8 mouse cellular contexts compared by ENCODE assay signal in the genomic region with DNA sequence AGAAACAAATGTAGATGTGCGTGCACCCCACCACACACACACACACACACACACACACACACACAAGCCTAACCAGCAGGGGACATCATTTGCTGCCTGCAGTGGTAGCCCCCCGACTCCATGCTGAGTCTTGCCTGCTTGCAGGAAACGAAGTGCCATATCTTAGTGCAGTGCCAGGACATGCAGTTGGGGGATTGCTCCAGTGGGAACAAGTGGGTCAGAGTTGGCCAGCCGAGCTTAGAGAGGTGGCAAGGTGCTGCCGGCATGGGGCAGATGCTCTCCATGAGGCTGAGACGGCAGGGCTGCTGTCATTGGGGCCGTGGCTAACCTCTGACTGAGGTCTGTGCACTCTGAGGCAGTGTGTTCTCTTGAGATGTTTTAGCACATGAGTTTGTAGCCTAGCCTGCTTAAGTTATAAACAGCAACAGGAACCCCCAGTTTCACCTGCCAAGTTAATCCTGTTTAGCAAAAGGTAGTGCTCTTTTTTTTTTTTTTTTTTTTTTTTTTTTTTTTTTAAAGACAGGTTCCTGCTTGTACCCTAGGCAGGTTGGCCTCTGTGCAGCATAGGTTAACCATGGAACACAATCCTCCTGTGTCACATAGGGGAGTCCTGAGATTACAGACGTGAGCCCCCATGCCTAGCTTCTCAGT. TPM values are rescaled to one million over a fixed set of nuclear protein-coding genes. Genes with fewer than 3 reads are reported as not detected.
DNase-seq lines count a peak whose midpoint lies in the region; ATAC-seq and TF ChIP-seq lines count a peak whose summit lies in the region.

No protein-coding gene starts in this region.

- no peak for DNase-seq in layer of hippocampus, adult 2 months (ENCODE audit: low spot score in 2 of 2)
- no peak for DNase-seq in layer of hippocampus, adult 8-10 months (ENCODE audit: low spot score in 2 of 2)
- DNase-seq in frontal cortex, postnatal 10 days (ENCODE audit: low spot score in 2 of 2), result no peak
- DNase-seq in right cerebral cortex, postnatal 14 days, result no peak
- DNase-seq in adrenal gland, postnatal 10 days, result no peak

- peak overlapping the region; percentile 99 for H3K27ac ChIP-seq in layer of hippocampus, adult 2 months
- H3K27ac ChIP-seq in embryonic facial prominence, embryonic 12.5 days, result no peak overlapping the region
- no peak overlapping the region for H3K27ac ChIP-seq in hindbrain, embryonic 15.5 days (replicated peaks)
- no peak overlapping the region for H3K27ac ChIP-seq in neural tube, embryonic 12.5 days

- H3K4me1 ChIP-seq in embryonic facial prominence, embryonic 12.5 days, result peaks cover 55% of the 10 kb centered on the region
- peaks cover 61% of the 10 kb centered on the region for H3K4me1 ChIP-seq in hindbrain, embryonic 15.5 days (replicated peaks)
- H3K4me1 ChIP-seq in neural tube, embryonic 12.5 days, result peaks cover 38% of the 10 kb centered on the region

- 71% methylated on average over 8 of the region's 8 CpGs for WGBS in embryonic facial prominence, embryonic 12.5 days
- 61% methylated on average over 8 of the region's 8 CpGs for WGBS in hindbrain, embryonic 15.5 days
- 69% methylated on average over 8 of the region's 8 CpGs for WGBS in neural tube, embryonic 12.5 days

- TF ChIP-seq CTCF in layer of hippocampus, adult 2 months (conservative IDR thresholded peaks at IDR 0.05), result no peak

- H3K36me3 ChIP-seq in embryonic facial prominence, embryonic 12.5 days, result 0 out of 2 replicates have a peak, but pooled peaks cover 9% of the 10 kb centered on the region
- H3K36me3 ChIP-seq in hindbrain, embryonic 15.5 days, result no peaks in the 10 kb centered on the region
- H3K36me3 ChIP-seq in neural tube, embryonic 12.5 days, result no peaks in the 10 kb centered on the region

- H3K4me2 ChIP-seq in embryonic facial prominence, embryonic 12.5 days (replicated peaks), result peak overlapping the region; percentile 92
- H3K4me2 ChIP-seq in hindbrain, embryonic 15.5 days, result peak overlapping the region; percentile 75
- peak overlapping the region; percentile 88 for H3K4me2 ChIP-seq in neural tube, embryonic 12.5 days (replicated peaks)

- H3K4me3 ChIP-seq in layer of hippocampus, adult 2 months, result peak overlapping the region; percentile 78
- 0 out of 2 replicates have a peak overlapping the region, but pooled peaks have one; percentile 9 for H3K4me3 ChIP-seq in embryonic facial prominence, embryonic 12.5 days
- peak overlapping the region; percentile 66 for H3K4me3 ChIP-seq in hindbrain, embryonic 15.5 days
- peak overlapping the region; percentile 1; the same call in 1 of the 2 replicates for H3K4me3 ChIP-seq in neural tube, embryonic 12.5 days

- no peaks in the 10 kb centered on the region for H3K27me3 ChIP-seq in embryonic facial prominence, embryonic 12.5 days
- H3K27me3 ChIP-seq in hindbrain, embryonic 15.5 days, result no peaks in the 10 kb centered on the region
- no peaks in the 10 kb centered on the region for H3K27me3 ChIP-seq in neural tube, embryonic 12.5 days (replicated peaks)

- ATAC-seq in embryonic facial prominence, embryonic 12.5 days (ENCODE audit: insufficient number of reproducible peaks, insufficient read depth, low FRiP score, low TSS enrichment), result no peak
- no peak for ATAC-seq in hindbrain, embryonic 15.5 days (ENCODE audit: low FRiP score, low read depth)
- ATAC-seq in neural tube, embryonic 12.5 days (ENCODE audit: low FRiP score, low read depth), result no peak

- no peaks in the 10 kb centered on the region for H3K9me3 ChIP-seq in embryonic facial prominence, embryonic 12.5 days
- H3K9me3 ChIP-seq in hindbrain, embryonic 15.5 days, result no peaks in the 10 kb centered on the region
- H3K9me3 ChIP-seq in neural tube, embryonic 12.5 days, result no peaks in the 10 kb centered on the region

- H3K9ac ChIP-seq in embryonic facial prominence, embryonic 12.5 days, result no peak overlapping the region
- H3K9ac ChIP-seq in hindbrain, embryonic 15.5 days, result no peak overlapping the region
- peak overlapping the region; percentile 22; the same call in 1 of the 2 replicates for H3K9ac ChIP-seq in neural tube, embryonic 12.5 days

RNA-seq across cellular contexts. Expression of a gene that starts 2.0 kb away (rescaled TPM):
- 1,000 to 10,000 TPM; 1,331 to 1,399 TPM for total RNA-seq in layer of hippocampus, adult 2 months (2021)
- 1,000 to 10,000 TPM; 1,389 to 1,663 (median 1,484) TPM for total RNA-seq in layer of hippocampus, adult 8-10 months (2022)
- 75.7 and 77.6 TPM in 2 replicates for polyA plus RNA-seq in embryonic facial prominence, embryonic 12.5 days (2016; fragmentation: Nextera tagmentation; extraction: Ambion mirVana)
- 194 and 203 TPM in 2 replicates for polyA plus RNA-seq in hindbrain, embryonic 15.5 days (2015; fragmentation: Nextera tagmentation; extraction: Ambion mirVana)
- polyA plus RNA-seq in neural tube, embryonic 12.5 days (2016; fragmentation: Nextera tagmentation; extraction: Ambion mirVana), result 101 and 109 TPM in 2 replicates
- 100 to 1,000 TPM; 882 to 922 TPM for total RNA-seq in adrenal gland, postnatal 10 days (2021)

Comparison
In these comparisons a context has a peak if more than half of its experiments do, and no peak if none do; other contexts are left out.
1. H3K4me3 ChIP-seq: peak in every context shown above with its lines; median percentile 78 in layer of hippocampus, adult 2 months; 66 in hindbrain, embryonic 15.5 days; 9 in embryonic facial prominence, embryonic 12.5 days; 1 in neural tube, embryonic 12.5 days.